ENCODE assay signal across 8 mouse cellular contexts in genomic region chr10:21158111-21158917, GRCm38 (mm10). TPM values are rescaled to one million over a fixed set of nuclear protein-coding genes. Genes with fewer than 3 reads are reported as not detected.
A peak's percentile ranks its signal among the peaks of the same experiment; 100 is the strongest.
DNase-seq lines count a peak whose midpoint lies in the region; ATAC-seq lines count a peak whose summit lies in the region.

No protein-coding gene starts in this region.

- H3K9me3 ChIP-seq in embryonic facial prominence, embryonic 11.5 days (replicated peaks; ENCODE audit: control insufficient read depth, low read length), result no peaks in the 10 kb centered on the region
- H3K9me3 ChIP-seq in limb, embryonic 13.5 days, result no peaks in the 10 kb centered on the region
- H3K9me3 ChIP-seq in midbrain, embryonic 15.5 days, result no peaks in the 10 kb centered on the region
- H3K9me3 ChIP-seq in stomach, embryonic 16.5 days (replicated peaks; ENCODE audit: control insufficient read depth, low read length), result no peaks in the 10 kb centered on the region

- no peak overlapping the region for H3K27ac ChIP-seq in embryonic facial prominence, embryonic 11.5 days (replicated peaks; ENCODE audit: low read depth, low read length)
- no peak overlapping the region for H3K27ac ChIP-seq in limb, embryonic 13.5 days
- no peak overlapping the region for H3K27ac ChIP-seq in midbrain, embryonic 15.5 days
- peak overlapping the region; percentile 60; the same call in 1 of the 2 replicates for H3K27ac ChIP-seq in stomach, embryonic 16.5 days (ENCODE audit: low read length)

- peaks cover 4% of the 10 kb centered on the region for H3K4me1 ChIP-seq in embryonic facial prominence, embryonic 11.5 days (ENCODE audit: control insufficient read depth, insufficient read depth, low read length)
- H3K4me1 ChIP-seq in limb, embryonic 13.5 days, result peaks cover 24% of the 10 kb centered on the region
- H3K4me1 ChIP-seq in midbrain, embryonic 15.5 days, result peaks cover 20% of the 10 kb centered on the region
- peaks cover 11% of the 10 kb centered on the region; the same call in 1 of the 2 replicates for H3K4me1 ChIP-seq in stomach, embryonic 16.5 days (ENCODE audit: control insufficient read depth, insufficient read depth, low read length)

- H3K36me3 ChIP-seq in embryonic facial prominence, embryonic 11.5 days (replicated peaks; ENCODE audit: control insufficient read depth, insufficient read depth, low read depth, low read length), result no peaks in the 10 kb centered on the region
- H3K36me3 ChIP-seq in limb, embryonic 13.5 days, result peaks cover 4% of the 10 kb centered on the region
- H3K36me3 ChIP-seq in midbrain, embryonic 15.5 days (replicated peaks), result no peaks in the 10 kb centered on the region
- H3K36me3 ChIP-seq in stomach, embryonic 16.5 days (ENCODE audit: control insufficient read depth, insufficient read depth, low read length), result no peaks in the 10 kb centered on the region

- 2% methylated on average over 19 of the region's 19 CpGs for WGBS in embryonic facial prominence, embryonic 11.5 days
- WGBS in limb, embryonic 13.5 days, result 2% methylated on average over 19 of the region's 19 CpGs
- 5% methylated on average over 19 of the region's 19 CpGs for WGBS in midbrain, embryonic 15.5 days
- WGBS in stomach, embryonic 16.5 days, result 8% methylated on average over 19 of the region's 19 CpGs

- peak overlapping the region; percentile 99 for H3K4me2 ChIP-seq in embryonic facial prominence, embryonic 11.5 days (ENCODE audit: low read depth, low read length)
- H3K4me2 ChIP-seq in limb, embryonic 13.5 days (replicated peaks), result peak overlapping the region; percentile 99
- peak overlapping the region; percentile 95 for H3K4me2 ChIP-seq in midbrain, embryonic 15.5 days
- H3K4me2 ChIP-seq in stomach, embryonic 16.5 days (ENCODE audit: low read depth, low read length), result peak overlapping the region; percentile 100

- DNase-seq in layer of hippocampus, adult 11-12 months (ENCODE audit: low spot score), result peak; percentile 15
- no peak for DNase-seq in layer of hippocampus, adult 8-10 months (ENCODE audit: low spot score in 2 of 2)
- peak; percentile 59 for DNase-seq in adrenal gland, postnatal 10 days
- DNase-seq in embryonic facial prominence, embryonic 11.5 days (ENCODE audit: low spot score), result peak; percentile 75
- DNase-seq in heart, postnatal 4 days, result peak; percentile 64

- H3K27me3 ChIP-seq in embryonic facial prominence, embryonic 11.5 days (ENCODE audit: control insufficient read depth, insufficient read depth, low read length), result peaks cover 9% of the 10 kb centered on the region; the same call in 1 of the 2 replicates
- H3K27me3 ChIP-seq in limb, embryonic 13.5 days, result peaks cover 35% of the 10 kb centered on the region
- H3K27me3 ChIP-seq in midbrain, embryonic 15.5 days (replicated peaks), result peaks cover 21% of the 10 kb centered on the region
- H3K27me3 ChIP-seq in stomach, embryonic 16.5 days (ENCODE audit: control insufficient read depth, insufficient read depth, low read length), result peaks cover 2% of the 10 kb centered on the region

- H3K9ac ChIP-seq in embryonic facial prominence, embryonic 11.5 days (replicated peaks; ENCODE audit: low read length), result peak overlapping the region; percentile 64
- H3K9ac ChIP-seq in limb, embryonic 13.5 days, result peak overlapping the region; percentile 86; the same call in 1 of the 2 replicates
- H3K9ac ChIP-seq in midbrain, embryonic 15.5 days, result no peak overlapping the region
- peak overlapping the region; percentile 85 for H3K9ac ChIP-seq in stomach, embryonic 16.5 days (ENCODE audit: low read length)

- H3K4me3 ChIP-seq in embryonic facial prominence, embryonic 11.5 days (ENCODE audit: low read depth, low read length), result peak overlapping the region; percentile 66
- peak overlapping the region; percentile 70 for H3K4me3 ChIP-seq in limb, embryonic 13.5 days
- peak overlapping the region; percentile 86 for H3K4me3 ChIP-seq in midbrain, embryonic 15.5 days
- peak overlapping the region; percentile 72 for H3K4me3 ChIP-seq in stomach, embryonic 16.5 days (replicated peaks; ENCODE audit: low read length)

- ATAC-seq in embryonic facial prominence, embryonic 11.5 days (replicated peaks; ENCODE audit: insufficient number of reproducible peaks, low FRiP score, low TSS enrichment, low read depth), result no peak
- no peak for ATAC-seq in limb, embryonic 13.5 days (ENCODE audit: low FRiP score, low read depth)
- no peak for ATAC-seq in midbrain, embryonic 15.5 days (replicated peaks)
- no peak for ATAC-seq in stomach, embryonic 16.5 days (ENCODE audit: insufficient read depth, low FRiP score)

RNA-seq across cellular contexts. Expression of gene Myb, which starts 2.5 kb away (rescaled TPM):
- total RNA-seq in layer of hippocampus, adult 8-10 months (2022), result under 1 TPM; 0.54 to 0.71 (median 0.63) TPM
- total RNA-seq in adrenal gland, postnatal 10 days (2021), result 1 to 10 TPM; 2.3 to 2.4 TPM
- polyA plus RNA-seq in embryonic facial prominence, embryonic 11.5 days (2014; fragmentation: Nextera tagmentation; extraction: Ambion mirVana), result 7.1 and 8.8 TPM in 2 replicates
- under 1 TPM; 0.43 to 0.91 TPM for total RNA-seq in heart, postnatal 4 days (2021)
- 4.6 TPM in 2 replicates for polyA plus RNA-seq in limb, embryonic 13.5 days (2015; fragmentation: Nextera tagmentation; extraction: Ambion mirVana)
- polyA plus RNA-seq in midbrain, embryonic 15.5 days (2015; fragmentation: Nextera tagmentation; extraction: Ambion mirVana), result 3.0 and 3.1 TPM in 2 replicates
- polyA plus RNA-seq in stomach, embryonic 16.5 days (2015; fragmentation: Nextera tagmentation; extraction: Ambion mirVana), result 3.7 and 4.2 TPM in 2 replicates

Comparison
In these comparisons a context has a peak if more than half of its experiments do, and no peak if none do; other contexts are left out.
1. DNase-seq: peak in layer of hippocampus, adult 11-12 months (single experiment), adrenal gland, postnatal 10 days (single experiment), embryonic facial prominence, embryonic 11.5 days (single experiment) and heart, postnatal 4 days (single experiment); none in layer of hippocampus, adult 8-10 months (0 of 2).
2. Peak in every context shown above with its lines, with median percentiles within 50 percentile points of each other: H3K4me2 ChIP-seq and H3K4me3 ChIP-seq.